Mouse (Mus musculus): Measurements from ENCODE around the gene Pbxip1. TPM values are rescaled to one million over a fixed set of nuclear protein-coding genes. Genes with fewer than 3 reads are reported as not detected.
A peak's percentile ranks its signal among the peaks of the same experiment; 100 is the strongest.
"Not testable (repeated sequence)": the region's sequence is repeated elsewhere in the genome, so short reads cannot be mapped to it uniquely, and the experiment has no call there.

Pbxip1 gene
- total RNA-seq, 2 experiments from 2014 or later, result 38.3 to 43.4 TPM

GRCm38 (mm10) chr3:89409701-89410100 lies 26.8 kb upstream of the Pbxip1 start:
- DNase-seq, result no peak

DNA sequence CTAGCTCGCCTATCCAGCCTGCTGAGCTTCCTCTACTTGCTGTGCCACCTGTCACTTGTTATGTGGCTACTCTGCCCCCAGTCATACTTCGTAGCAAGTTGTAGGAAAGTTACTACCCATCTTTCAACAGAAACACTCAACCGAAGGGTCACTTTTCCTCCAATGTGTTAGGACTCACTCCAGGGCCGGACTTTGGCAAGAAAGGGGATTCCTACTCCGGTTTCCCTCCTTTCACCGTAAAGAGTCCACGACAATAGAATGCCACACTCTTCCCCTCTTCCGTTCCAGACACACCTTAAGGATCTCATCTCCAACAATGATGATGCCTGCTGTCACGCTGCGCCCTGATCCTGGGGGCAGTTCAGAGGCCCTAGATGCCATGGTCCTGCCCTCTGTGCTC lies 25.6 kb upstream of the Pbxip1 start:
- DNase-seq, result no peak

GRCm38 (mm10) chr3:89411490-89412393 lies 24.8 kb upstream of the Pbxip1 start, which contains the start of gene Flad1:
Flad1 (minus strand) TSS chr3:89411870.
- DNase-seq, result peak; percentile 96 to 99

DNA sequence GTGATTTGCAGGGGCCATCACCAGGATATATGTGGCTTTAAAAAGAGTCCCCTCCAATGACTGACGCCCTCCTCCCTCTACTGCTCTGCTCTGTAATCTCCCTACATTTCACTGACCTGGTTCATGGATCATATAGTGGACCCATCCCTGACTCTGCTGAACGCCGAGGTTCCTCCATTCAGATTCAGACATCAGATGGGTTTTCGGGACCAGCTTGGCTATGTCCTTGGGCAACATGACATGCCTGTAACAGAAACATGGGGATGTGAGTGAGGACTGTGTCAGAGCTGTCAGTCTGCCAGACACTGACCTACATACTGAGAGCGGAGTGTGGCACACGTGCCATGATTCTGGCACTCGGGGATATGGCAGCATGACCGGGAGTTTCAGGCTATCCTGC lies 20.3 kb upstream of the Pbxip1 start:
- DNase-seq, result no peak

DNA sequence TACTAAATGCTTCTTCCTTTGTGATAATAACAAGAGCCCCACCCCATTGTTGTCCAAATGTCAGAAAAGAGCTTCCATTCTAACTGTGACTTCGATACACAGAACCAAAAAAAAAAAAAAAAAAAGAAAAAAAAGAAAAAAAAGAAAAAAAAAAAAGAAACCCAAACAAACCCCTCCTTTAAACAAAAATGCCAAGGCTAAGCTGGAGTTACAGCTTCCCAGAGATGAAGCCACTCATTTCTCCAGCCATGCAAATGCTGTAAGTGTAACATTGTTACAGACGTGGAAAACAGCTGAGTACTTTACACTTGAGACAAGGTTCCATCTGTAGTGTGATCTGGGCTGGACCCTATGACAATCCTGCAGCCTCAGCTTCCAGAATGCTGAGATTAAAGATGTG lies 19.4 kb upstream of the Pbxip1 start:
- DNase-seq, result no peak

GRCm38 (mm10) chr3:89417840-89418169 lies 18.7 kb upstream of the Pbxip1 start:
- no peak for DNase-seq

DNA sequence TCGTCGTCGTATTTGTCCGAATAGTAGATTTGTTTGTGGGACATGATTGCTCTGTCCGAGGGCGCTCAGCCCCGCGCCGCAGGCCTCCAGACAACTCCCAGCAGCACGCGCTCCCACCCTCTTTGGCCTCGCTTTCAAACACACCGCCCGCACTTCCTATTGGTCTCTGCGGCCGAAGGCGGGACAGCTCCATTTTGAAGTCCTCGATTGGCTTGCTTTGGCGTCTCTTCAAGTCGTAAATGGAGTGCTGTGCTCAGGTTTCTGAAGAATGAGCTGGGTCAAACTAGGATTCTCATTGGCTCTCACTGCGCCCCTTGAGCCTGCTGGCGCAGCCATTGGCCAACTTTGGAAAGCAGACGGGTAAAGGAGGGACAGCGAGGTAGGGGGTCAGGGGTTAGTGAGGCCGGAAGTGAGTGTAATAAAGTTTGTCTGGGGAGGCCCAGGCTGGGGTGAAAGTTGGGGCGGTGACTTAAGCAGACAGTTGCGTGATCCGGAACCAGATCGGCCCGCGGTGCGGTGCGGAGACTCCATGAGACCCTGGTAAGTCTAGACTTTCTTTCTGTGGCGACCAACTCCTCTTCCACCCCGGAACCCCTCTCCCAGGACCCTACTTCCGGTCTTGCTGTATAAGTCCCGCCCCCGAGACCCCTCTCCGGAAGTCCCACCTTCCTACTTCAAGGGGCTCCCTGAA lies 18.2 kb upstream of the Pbxip1 start, which contains the start of the genes Cks1b and Shc1:
Cks1b (minus strand) TSS at position 214 of the 691 bp plus-strand sequence.
Shc1 (plus strand) TSS at position 274 of the 691 bp plus-strand sequence.
- DNase-seq, result peak; percentile 89 to 91

- no peak for DNase-seq
Measured at GRCm38 (mm10) chr3:89418861-89419250, 17.6 kb upstream of the Pbxip1 start.

DNA sequence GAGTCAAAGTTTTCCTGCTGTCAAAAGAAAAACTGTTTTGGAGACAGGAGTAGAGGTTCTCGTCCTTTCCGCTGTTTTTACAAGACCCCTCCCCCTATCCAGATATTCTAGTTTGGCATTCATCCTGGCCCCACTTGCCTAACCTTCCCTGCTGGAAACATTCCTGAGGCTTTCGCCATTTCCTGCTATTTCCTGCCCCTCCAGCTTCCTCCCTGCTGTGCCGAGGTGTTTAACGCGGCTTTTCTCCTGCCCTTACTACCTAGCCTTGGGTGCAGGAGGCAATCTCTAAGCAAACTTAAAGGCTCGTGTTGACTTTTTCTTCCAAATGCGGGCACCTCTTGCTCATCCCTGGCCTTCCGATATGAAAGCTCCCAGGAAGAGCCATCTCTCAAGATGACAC lies 16.9 kb upstream of the Pbxip1 start:
- DNase-seq, result no peak

GRCm38 (mm10) chr3:89419981-89420380 lies 16.5 kb upstream of the Pbxip1 start:
- DNase-seq, result no peak

GRCm38 (mm10) chr3:89420421-89420820 lies 16.1 kb upstream of the Pbxip1 start:
- no peak for DNase-seq

GRCm38 (mm10) chr3:89421002-89421774 lies 15.3 kb upstream of the Pbxip1 start:
- DNase-seq, result peak; percentile 59 to 66

DNA sequence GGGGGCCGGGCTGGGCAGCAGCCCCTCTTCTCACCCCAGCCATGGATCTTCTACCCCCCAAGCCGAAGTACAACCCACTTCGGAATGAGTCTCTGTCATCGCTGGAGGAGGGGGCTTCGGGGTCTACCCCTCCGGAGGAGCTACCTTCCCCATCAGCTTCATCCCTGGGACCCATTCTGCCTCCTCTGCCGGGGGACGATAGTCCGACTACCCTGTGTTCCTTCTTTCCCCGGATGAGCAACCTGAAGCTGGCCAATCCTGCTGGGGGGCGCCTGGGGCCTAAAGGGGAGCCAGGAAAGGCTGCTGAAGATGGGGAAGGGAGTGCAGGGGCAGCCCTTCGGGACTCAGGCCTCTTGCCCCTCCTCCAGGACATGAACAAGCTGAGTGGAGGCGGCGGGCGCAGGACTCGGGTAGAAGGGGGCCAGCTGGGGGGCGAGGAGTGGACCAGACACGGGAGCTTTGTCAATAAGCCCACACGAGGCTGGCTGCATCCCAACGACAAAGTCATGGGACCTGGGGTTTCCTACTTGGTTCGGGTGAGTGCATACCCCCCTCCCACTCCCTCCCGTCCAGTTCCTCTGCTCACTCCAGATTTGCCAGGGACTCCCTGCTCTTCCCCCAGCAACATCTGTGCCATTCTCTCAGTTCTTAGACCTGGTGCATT lies 14.6 kb upstream of the Pbxip1 start:
- no peak for DNase-seq

DNA sequence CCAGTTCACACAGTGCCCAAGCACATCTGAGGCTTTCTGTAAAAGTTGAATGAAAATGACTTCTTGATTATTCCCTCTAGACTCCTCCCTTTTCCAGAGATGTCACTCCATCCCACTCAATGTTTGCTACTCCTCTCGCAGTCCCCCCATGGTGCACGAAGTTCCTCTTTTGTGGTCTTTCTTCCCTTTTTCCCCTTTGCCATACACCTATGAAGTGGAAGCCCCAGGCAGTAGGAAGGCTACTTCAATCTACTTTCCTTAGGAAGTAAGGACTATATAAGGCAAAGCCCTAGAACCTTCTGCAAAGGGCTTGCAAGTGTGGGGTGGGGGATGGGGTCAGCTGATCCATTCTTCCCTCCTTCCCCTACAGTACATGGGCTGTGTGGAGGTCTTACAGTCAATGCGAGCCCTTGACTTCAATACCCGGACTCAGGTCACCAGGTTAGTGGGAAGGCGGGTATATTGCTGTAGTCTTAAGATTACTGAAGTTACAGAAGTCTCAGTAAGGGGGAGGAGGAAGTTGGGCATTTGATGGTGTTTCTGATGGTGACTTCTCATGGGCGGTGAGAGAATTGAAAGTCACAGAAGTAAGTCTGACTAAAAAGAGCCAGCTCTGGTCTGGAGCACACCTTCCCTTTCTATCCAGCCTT lies 13.8 kb upstream of the Pbxip1 start:
- DNase-seq, result no peak

GRCm38 (mm10) chr3:89424416-89425140 lies 11.9 kb upstream of the Pbxip1 start:
- no peak for DNase-seq

GRCm38 (mm10) chr3:89425141-89425525 lies 11.4 kb upstream of the Pbxip1 start:
- no peak for DNase-seq

GRCm38 (mm10) chr3:89425876-89426275 lies 10.6 kb upstream of the Pbxip1 start:
- DNase-seq, result no peak

- DNase-seq, result not testable (repeated sequence)
Measured at GRCm38 (mm10) chr3:89429021-89429420, 7.5 kb upstream of the Pbxip1 start.

DNA sequence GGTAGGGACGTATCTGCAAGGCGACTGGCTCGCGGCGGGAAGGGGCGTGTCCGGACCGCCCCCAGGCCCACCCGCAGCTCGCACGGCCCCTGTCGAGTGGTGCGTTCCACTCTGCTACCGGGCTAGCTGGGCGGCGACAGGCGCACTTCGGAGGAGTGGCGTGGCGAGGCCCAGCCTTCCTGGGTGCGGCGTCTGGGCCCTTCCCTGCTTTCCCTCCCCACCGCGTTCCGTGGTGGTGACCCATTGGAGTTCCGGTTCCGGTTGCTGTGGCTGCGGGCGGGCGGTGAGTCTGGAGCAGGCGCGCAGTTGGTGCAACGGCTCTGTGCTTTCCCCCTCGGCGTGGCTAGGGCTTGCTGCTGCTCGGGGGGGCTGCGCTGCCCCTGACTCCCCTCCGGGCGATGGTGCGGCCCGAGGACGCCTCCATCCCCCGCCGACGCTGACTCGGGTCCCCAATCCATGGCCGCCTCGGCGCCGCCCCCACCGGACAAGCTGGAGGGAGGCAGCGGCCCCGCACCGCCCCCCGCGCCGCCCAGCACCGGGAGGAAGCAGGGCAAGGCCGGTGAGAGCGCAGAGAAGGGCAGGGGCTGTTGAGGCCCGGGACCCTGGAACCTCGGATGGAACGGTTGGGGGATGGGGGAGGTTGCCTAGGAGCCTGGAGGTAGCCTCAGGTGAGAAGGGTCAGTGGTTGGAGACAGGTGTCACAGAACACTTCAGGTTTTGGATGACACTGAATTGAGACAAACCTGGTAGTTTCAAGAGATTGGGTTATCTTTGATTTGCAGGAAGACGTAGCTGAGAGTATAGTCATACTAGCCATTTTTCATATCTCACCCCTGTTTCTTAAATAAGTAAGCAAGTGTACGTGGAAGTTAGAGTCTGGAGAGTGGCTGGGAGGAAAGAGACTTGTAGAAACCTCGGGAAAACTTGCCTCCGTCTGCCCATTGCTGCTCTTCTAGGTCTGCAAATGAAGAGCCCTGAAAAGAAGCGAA lies 6.0 kb upstream of the Pbxip1 start, which contains the start of gene Pygo2:
Pygo2 (plus strand) TSS at position 44 of the 989 bp plus-strand sequence.
- DNase-seq, result peak; percentile 96

DNA sequence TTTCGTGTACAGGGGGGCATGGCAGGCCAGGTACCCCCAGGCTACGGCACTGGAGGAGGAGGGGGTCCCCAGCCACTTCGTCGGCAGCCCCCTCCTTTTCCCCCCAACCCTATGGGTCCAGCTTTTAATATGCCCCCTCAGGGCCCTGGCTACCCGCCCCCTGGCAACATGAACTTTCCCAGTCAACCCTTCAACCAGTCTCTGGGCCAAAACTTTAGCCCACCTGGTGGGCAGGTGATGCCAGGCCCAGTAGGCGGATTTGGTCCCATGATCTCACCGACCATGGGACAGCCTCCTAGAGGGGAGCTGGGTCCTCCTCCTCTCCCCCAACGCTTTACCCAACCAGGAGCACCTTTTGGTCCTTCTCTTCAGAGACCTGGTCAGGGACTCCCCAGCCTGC lies 3.9 kb upstream of the Pbxip1 start:
- DNase-seq, result no peak
